Mouse (Mus musculus) c-Kit-positive CD71-negative TER-119-negative erythroid progenitor cells, embryonic 14.5 days (primary cell): ENCODE data around the gene Gm6034.
"Not testable (repeated sequence)": the region's sequence is repeated elsewhere in the genome, so short reads cannot be mapped to it uniquely, and the experiment has no call there.

Source experiments
- DNase-seq: peaks from one replicate; pipeline ENCODE4 v3.0.0-alpha.2; 2013; ENCODE audit warnings: low read depth

Gene Gm6034

DNA sequence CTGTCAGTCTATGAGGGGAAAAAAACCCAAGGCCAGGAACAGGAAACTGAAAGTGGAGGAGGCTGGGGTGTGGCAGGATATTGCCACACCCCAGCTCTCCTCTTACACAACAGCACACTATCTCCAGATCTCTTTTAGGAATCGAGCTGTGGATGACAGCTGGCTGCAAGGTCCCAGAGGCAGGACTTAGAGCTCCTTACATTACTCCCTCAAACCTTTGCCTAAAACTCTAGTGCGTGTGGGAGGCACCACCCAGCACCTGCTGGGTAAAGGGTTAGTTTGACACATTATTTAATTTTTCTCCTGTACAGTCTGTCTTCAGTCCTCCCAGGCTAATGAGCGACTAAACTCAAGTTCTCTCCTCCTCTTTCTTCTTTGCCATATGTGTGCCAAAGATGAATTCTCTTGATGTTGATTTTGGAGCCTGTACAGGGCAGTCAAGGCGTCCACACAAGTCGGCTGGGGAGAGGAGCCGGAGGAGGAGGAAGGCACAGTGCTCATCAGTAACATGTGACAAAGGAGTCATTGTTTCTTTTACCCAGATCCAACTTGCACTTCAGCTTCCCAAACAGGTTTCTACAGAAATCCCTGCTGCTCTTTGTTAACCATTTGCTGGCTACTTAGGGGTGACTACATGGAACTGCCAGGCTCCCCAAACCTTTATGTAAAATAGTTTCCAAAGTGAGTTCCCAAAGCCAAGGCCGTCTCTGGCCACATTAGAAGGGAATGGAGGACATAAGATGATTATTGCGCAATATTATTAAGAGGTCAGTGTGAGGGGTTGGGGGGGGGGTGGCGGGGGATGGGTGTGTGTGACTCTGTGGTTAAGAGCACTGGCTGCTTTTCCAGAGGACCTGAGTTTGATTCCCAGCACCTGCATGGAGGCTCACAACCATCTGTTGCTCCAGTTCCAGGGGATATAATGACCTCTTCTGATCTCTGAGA lies 18.8 kb upstream of the Gm6034 start:
- no peak for DNase-seq

GRCm38 (mm10) chr17:36025197-36025596 lies 17.6 kb upstream of the Gm6034 start:
- DNase-seq, result no peak

DNA sequence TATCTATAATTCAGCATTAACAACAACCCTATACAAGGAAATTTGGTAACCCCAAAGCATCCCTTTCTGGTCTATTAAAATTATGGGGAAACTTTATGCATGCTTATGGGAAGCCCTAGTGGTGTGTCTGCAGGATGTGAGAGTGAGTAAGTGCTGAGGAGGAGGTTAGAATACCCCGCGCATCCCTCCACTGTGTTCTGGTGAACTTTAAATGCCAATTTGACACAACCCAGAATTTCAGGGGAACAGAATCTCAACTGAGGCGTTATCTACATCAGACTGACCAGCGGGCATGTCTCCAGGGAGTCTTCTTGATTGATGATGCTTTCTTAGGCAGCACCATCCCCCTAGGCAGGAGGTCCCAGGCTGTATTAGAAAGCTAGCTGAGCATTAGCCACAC lies 16.9 kb upstream of the Gm6034 start:
- DNase-seq, result no peak

GRCm38 (mm10) chr17:36027663-36028062 lies 15.1 kb upstream of the Gm6034 start:
- DNase-seq, result no peak

GRCm38 (mm10) chr17:36028879-36029619 lies 13.7 kb upstream of the Gm6034 start:
- no peak for DNase-seq

DNA sequence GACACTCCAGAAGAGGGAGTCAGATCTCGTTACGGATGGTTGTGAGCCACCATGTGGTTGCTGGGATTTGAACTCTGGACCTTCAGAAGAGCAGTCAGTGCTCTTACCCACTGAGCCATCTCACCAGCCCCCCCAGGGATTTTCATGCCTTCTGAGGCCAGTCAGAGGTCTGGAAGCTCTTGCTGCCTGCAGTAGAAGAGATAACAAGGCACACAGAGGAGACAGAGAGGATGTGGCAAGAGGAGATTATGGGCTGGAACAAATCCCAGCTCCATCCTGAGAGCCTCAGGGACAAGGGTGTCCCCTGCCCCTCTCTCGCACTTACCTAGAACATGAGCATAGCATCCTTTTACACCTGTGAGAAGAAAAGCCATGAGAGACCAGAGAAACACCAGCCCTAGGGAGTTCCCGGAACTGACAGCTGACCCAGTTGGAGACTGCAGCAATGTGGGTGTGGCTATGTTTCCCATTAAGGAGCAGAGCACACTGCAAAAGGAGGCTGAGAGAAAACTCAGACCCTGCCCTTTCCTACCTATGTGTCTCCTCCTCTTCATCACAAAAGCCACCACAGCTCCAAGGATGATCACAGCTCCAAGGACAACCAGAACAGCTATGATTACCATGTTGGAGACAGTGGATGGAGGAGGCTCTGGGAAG lies 12.6 kb upstream of the Gm6034 start:
- DNase-seq, result not testable (repeated sequence)

- not testable (repeated sequence) for DNase-seq
These were observed 11.8 kb upstream of the Gm6034 start for GRCm38 (mm10) chr17:36030703-36031582.

DNA sequence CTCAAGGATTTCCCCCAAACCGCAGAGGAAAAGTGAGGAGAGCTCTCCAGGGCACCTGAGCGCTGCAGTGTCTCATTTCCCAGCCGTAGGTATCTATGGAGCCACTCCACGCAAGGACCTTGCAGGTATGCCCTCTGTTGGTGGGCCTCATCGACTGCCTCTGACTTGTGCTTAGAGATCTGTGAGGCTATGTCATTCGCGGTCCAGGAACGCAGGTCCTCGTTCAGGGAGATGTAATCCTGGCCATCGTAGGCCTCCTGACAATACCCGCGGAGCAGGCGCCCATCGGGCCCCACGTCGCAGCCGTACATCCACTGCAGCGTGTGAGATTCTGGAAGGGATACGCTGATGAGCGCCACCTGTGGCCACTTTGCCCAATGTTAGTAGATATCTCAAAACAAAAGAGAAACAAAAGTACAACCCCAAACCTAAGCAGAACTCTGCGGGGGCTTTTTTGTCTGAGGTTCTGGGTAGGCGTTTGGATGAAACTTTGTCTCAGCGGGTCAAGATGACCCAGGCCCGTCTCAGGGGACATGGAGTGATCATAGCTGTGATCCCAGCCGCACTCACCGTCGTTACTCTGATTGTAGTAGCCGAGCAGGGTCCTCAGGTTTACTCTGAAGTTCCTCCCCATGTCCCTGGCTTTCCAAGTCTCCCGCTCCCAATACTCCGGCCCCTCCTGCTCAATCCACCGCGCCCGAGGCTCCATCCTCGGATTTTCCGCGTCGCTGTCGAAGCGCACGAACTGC lies 11.0 kb upstream of the Gm6034 start:
- DNase-seq, result not testable (repeated sequence)

GRCm38 (mm10) chr17:36032351-36032875 lies 10.3 kb upstream of the Gm6034 start, which contains the start of gene H2-T23:
Gene H2-T23, minus strand, starts transcription at chr17:36032855.
- DNase-seq, result not testable (repeated sequence)

DNA sequence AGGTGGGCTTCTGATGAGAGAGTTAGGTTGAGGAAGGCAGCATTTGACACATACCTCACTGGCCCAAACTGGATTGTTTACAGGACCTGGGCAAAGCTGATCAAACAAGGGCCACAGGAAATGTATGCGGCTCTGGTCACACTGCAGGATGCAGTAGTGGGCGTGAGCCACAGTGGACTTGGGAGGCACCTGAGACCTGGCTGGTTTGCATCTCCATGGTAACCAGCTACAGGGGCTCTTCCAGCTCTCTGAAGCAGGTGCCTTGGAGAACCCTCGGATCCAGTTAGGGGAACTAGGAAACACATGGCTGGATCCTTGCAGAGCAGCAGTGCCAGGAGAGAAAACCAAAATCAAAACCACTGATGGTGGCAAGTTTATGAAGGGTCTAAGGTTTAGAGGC lies 8.2 kb upstream of the Gm6034 start:
- not testable (repeated sequence) for DNase-seq

DNA sequence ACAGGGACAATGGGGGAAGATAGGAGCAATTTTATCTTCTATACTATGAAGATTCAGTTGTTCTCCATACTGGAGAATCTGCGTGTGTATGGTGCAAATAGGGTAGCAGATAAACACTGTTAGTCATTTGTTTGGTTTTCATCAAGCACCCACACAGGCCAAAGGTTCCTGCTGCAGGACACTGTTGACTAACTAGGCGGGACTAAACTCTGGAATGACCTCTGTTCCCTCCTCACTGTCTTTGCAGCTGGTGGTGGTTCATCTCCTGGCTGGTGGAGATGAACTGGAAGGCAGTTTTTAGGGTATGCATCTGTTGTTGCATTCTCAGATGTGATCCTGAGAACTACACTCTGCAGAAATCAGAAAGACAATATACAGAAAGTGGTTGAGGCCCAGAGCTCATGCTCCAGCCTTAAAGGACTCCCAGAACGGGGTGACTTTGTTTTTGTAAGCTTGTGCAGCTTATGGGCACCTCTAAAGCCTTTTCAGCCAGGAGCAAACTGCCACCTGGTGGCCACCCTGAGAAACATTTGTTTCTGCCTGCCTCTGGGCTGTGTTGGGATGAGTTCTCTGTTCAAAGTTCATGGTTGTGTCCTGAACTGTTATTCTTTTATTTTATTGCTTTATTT lies 7.6 kb upstream of the Gm6034 start:
- DNase-seq, result not testable (repeated sequence)

DNA sequence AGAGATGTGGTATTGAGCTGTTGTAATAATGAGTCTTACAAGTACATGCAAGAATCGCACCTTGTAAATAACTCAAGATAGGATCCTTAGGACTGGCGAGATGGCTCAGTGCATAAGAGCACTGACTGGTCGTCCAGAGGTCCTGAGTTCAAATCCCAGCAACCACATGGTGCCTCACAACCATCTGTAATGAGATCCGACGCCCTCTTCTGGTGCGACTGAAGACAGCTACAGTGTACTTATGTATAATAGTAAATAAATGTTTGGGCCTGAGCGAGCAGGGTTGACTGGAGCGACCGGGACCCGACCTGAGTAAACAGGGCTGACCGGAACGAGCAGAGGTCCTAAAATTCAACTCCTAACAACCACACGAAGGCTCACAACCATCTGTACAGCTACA lies 6.6 kb upstream of the Gm6034 start:
- DNase-seq, result not testable (repeated sequence)

GRCm38 (mm10) chr17:36040604-36041003 lies 2.2 kb upstream of the Gm6034 start:
- not testable (repeated sequence) for DNase-seq

DNA sequence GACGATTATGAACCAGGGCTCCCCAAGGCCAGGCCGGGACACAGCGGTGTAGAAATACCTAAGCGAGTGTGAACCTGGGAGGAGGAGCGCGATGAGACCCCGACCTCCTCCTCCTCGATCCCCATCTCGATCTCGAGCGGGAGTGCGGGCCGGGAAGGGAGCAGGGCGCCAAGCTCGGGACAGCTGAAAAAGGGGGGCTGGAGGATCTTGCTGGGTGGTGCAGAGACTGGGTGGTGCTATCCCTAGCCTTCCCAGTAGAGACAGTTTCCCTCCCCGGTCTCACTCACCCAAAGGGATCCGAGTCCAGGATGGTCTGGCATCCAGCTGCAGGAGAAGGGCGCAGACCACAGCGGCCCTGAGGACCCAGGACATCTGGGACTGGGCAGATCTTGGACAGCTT lies 706 bp upstream of the Gm6034 start:
- not testable (repeated sequence) for DNase-seq

- DNase-seq, result no peak
These were observed 525 bp downstream of the Gm6034 start for GRCm38 (mm10) chr17:36043286-36043685.

DNA sequence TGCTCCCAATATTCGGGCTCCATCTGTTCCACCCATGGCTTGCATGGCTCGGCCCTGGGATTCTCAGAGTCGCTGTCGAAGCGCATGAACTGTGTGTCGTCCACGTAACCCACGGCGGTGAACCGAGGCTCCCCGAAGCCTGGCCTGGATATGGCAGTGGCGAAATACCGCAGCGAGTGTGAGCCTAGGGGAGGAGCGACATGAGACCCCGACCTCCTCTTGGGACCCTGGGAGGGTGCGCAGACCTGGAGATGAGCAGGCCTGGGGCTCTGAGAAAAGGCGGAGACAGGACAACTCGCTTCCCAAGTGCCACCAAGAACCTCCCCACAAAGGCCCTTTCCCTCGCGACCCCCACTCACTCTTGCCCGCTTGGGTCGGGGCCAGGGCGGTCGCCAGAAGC lies 15.2 kb downstream of the Gm6034 start:
- not testable (repeated sequence) for DNase-seq

- not testable (repeated sequence) for DNase-seq
These were observed 15.6 kb downstream of the Gm6034 start, which contains the start of gene Gm11127 for GRCm38 (mm10) chr17:36058362-36058761. Gene Gm11127, minus strand, starts transcription at chr17:36058371.

DNA sequence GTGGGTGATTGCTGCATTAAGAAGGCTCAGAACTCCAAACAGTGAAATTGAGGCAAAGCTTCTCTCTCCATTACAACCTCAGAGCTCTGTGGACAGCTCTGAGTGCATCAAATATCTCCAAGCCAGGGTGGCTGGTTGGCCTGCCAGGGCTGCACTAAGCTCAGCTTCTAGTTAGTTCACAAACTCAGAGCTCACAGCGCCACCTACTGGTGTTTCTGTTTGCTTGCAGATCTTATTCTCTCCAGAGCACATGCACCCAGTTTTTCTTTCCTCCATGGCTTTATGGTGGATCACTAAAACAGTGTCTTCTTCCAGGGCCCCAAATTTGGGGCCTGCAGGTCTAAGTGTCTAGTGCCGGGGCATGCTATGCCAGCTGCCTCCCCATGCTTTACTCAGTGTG lies 18.1 kb downstream of the Gm6034 start:
- peak; percentile 92 for DNase-seq

- DNase-seq, result not testable (repeated sequence)
These were observed 39.1 kb downstream of the Gm6034 start for GRCm38 (mm10) chr17:36081901-36082300.
